9 mouse cellular contexts compared by ENCODE assay signal in genomic region chr7:80582821-80583451, GRCm38 (mm10). TPM values are rescaled to one million over a fixed set of nuclear protein-coding genes. Genes with fewer than 3 reads are reported as not detected.
A peak's percentile ranks its signal among the peaks of the same experiment; 100 is the strongest.
DNase-seq lines count a peak whose midpoint lies in the region; ATAC-seq and TF ChIP-seq lines count a peak whose summit lies in the region.
"Had no signal": no experiment of that assay in that cellular context is flagged by ENCODE, and none has a peak within 500 bp of the region (broad histone marks: within the 10 kb centered on the region; RNA-seq: fewer than 3 reads in every experiment).

No protein-coding gene starts in this region.

- H3K27me3 ChIP-seq in E14TG2a.4 (ENCODE audit: insufficient read depth, low read length) = peaks cover 37% of the 10 kb centered on the region
- no peaks in the 10 kb centered on the region for H3K27me3 ChIP-seq in embryonic facial prominence, embryonic 11.5 days (ENCODE audit: control insufficient read depth, insufficient read depth, low read length)
- 0 out of 2 replicates have a peak, but pooled peaks cover 5% of the 10 kb centered on the region for H3K27me3 ChIP-seq in lung, embryonic 15.5 days

- no peak for ATAC-seq in embryonic facial prominence, embryonic 11.5 days (replicated peaks; ENCODE audit: insufficient number of reproducible peaks, low FRiP score, low TSS enrichment, low read depth)
- ATAC-seq in lung, embryonic 15.5 days (ENCODE audit: borderline replicate concordance, extremely low read depth, low FRiP score, low TSS enrichment) = no peak
- no peak for ATAC-seq in cerebellum, adult (ENCODE audit: insufficient number of reproducible peaks, low FRiP score, low TSS enrichment)

- H3K4me1 ChIP-seq in E14TG2a.4 (replicated peaks; ENCODE audit: low read depth, low read length) = peaks cover 52% of the 10 kb centered on the region
- peaks cover 8% of the 10 kb centered on the region for H3K4me1 ChIP-seq in embryonic facial prominence, embryonic 11.5 days (ENCODE audit: control insufficient read depth, insufficient read depth, low read length)
- H3K4me1 ChIP-seq in lung, embryonic 15.5 days = peaks cover 28% of the 10 kb centered on the region

- H3K9me3 ChIP-seq in E14TG2a.4 (ENCODE audit: low read length) = no peaks in the 10 kb centered on the region
- H3K9me3 ChIP-seq in embryonic facial prominence, embryonic 11.5 days (replicated peaks; ENCODE audit: control insufficient read depth, low read length) = no peaks in the 10 kb centered on the region
- no peaks in the 10 kb centered on the region for H3K9me3 ChIP-seq in lung, embryonic 15.5 days
- H3K9me3 ChIP-seq: embryonic facial prominence, embryonic 12.5 days had no signal

- DNase-seq in embryonic facial prominence, embryonic 11.5 days (ENCODE audit: low spot score) = peak; percentile 14
- peak; percentile 45 for DNase-seq in kidney, adult 11 months
- DNase-seq in thymus, postnatal 14 days = peak; percentile 58
- no peak for DNase-seq in cerebellum, adult 8-10 months
- DNase-seq in left cerebral cortex, adult 9 months (ENCODE audit: low spot score in 2 of 2) = no peak

- no peak overlapping the region for H3K27ac ChIP-seq in embryonic facial prominence, embryonic 11.5 days (replicated peaks; ENCODE audit: low read depth, low read length)
- H3K27ac ChIP-seq in lung, embryonic 15.5 days = peak overlapping the region; percentile 66
- H3K27ac ChIP-seq: embryonic facial prominence, embryonic 12.5 days had no signal

- no peaks in the 10 kb centered on the region for H3K36me3 ChIP-seq in E14TG2a.4 (ENCODE audit: insufficient read depth, low read length)
- no peaks in the 10 kb centered on the region for H3K36me3 ChIP-seq in embryonic facial prominence, embryonic 11.5 days (replicated peaks; ENCODE audit: control insufficient read depth, insufficient read depth, low read depth, low read length)
- H3K36me3 ChIP-seq in lung, embryonic 15.5 days = no peaks in the 10 kb centered on the region
- H3K36me3 ChIP-seq: embryonic facial prominence, embryonic 12.5 days had no signal

- no peak for TF ChIP-seq CTCF in E14TG2a.4 (conservative IDR thresholded peaks at IDR 0.05; ENCODE audit: low read length)

- H3K9ac ChIP-seq in embryonic facial prominence, embryonic 11.5 days (replicated peaks; ENCODE audit: low read length) = no peak overlapping the region
- H3K9ac ChIP-seq in lung, embryonic 15.5 days = no peak overlapping the region
- H3K9ac ChIP-seq: embryonic facial prominence, embryonic 12.5 days had no signal

- WGBS in embryonic facial prominence, embryonic 11.5 days = 71% methylated on average over 20 of the region's 20 CpGs
- 51% methylated on average over 20 of the region's 20 CpGs for WGBS in lung, embryonic 15.5 days

- H3K4me3 ChIP-seq in E14TG2a.4 (replicated peaks; ENCODE audit: low read length) = peak overlapping the region; percentile 13; the same call in 1 of the 2 replicates
- no peak overlapping the region for H3K4me3 ChIP-seq in embryonic facial prominence, embryonic 11.5 days (ENCODE audit: low read depth, low read length)
- H3K4me3 ChIP-seq in lung, embryonic 15.5 days = no peak overlapping the region
- H3K4me3 ChIP-seq: embryonic facial prominence, embryonic 12.5 days had no signal

- H3K4me2 ChIP-seq in embryonic facial prominence, embryonic 11.5 days (ENCODE audit: low read depth, low read length) = no peak overlapping the region
- 0 out of 2 replicates have a peak overlapping the region, but pooled peaks have one; percentile 1 for H3K4me2 ChIP-seq in lung, embryonic 15.5 days
- H3K4me2 ChIP-seq: embryonic facial prominence, embryonic 12.5 days had no signal

RNA-seq across cellular contexts. Expression of gene Blm, which starts 48.0 kb away (rescaled TPM):
- polyA plus RNA-seq in embryonic facial prominence, embryonic 11.5 days (2014; fragmentation: Nextera tagmentation; extraction: Ambion mirVana) = 40.1 and 45.9 TPM in 2 replicates
- 28.0 and 29.6 TPM in 2 replicates for polyA plus RNA-seq in lung, embryonic 15.5 days (2015; fragmentation: Nextera tagmentation; extraction: Ambion mirVana)

Comparison
In these comparisons a context has a peak if more than half of its experiments do, and no peak if none do; other contexts are left out.
1. DNase-seq: peak in embryonic facial prominence, embryonic 11.5 days (single experiment), kidney, adult 11 months (single experiment) and thymus, postnatal 14 days (single experiment); none in cerebellum, adult 8-10 months (single experiment) and left cerebral cortex, adult 9 months (0 of 2).